Mouse (Mus musculus) layer of hippocampus, adult 9-10 months (tissue): ENCODE results near the gene Pds5b.
"Not testable (repeated sequence)": the region's sequence is repeated elsewhere in the genome, so short reads cannot be mapped to it uniquely, and the experiment has no call there.

Source experiments
- DNase-seq: peaks from one replicate; pipeline ENCODE4 v3.0.0; 2022; ENCODE audit warnings: low spot score

The Pds5b gene

GRCm38 (mm10) chr5:150702714-150703113 is 29.2 kb downstream of the Pds5b start:
- DNase-seq: peak; percentile 74

GRCm38 (mm10) chr5:150706651-150707050 is 33.1 kb downstream of the Pds5b start:
- DNase-seq: not testable (repeated sequence)

- not testable (repeated sequence) for DNase-seq
Observed at GRCm38 (mm10) chr5:150707181-150707580, 33.6 kb downstream of the Pds5b start.

- DNase-seq: no peak
Observed at GRCm38 (mm10) chr5:150711503-150711902, 38.0 kb downstream of the Pds5b start.

- DNase-seq: no peak
Observed at GRCm38 (mm10) chr5:150713431-150713830, 39.9 kb downstream of the Pds5b start.

GRCm38 (mm10) chr5:150717775-150718174 is 44.2 kb downstream of the Pds5b start:
- DNase-seq: peak; percentile 5

GRCm38 (mm10) chr5:150724641-150725040 is 51.1 kb downstream of the Pds5b start:
- no peak for DNase-seq

- DNase-seq: not testable (repeated sequence)
Observed at GRCm38 (mm10) chr5:150737028-150737427, 63.5 kb downstream of the Pds5b start.

- DNase-seq: no peak
Observed at GRCm38 (mm10) chr5:150739311-150739710, 65.8 kb downstream of the Pds5b start.

GRCm38 (mm10) chr5:150740597-150740996 is 67.1 kb downstream of the Pds5b start:
- no peak for DNase-seq

- no peak for DNase-seq
Observed at GRCm38 (mm10) chr5:150756623-150757022, 83.1 kb downstream of the Pds5b start.

- no peak for DNase-seq
Observed at GRCm38 (mm10) chr5:150772403-150772802, 98.9 kb downstream of the Pds5b start.

GRCm38 (mm10) chr5:150773083-150773482 is 99.5 kb downstream of the Pds5b start:
- no peak for DNase-seq

- no peak for DNase-seq
Observed at GRCm38 (mm10) chr5:150788261-150788660, 114.7 kb downstream of the Pds5b start.

- no peak for DNase-seq
Observed at GRCm38 (mm10) chr5:150789039-150789438, 115.5 kb downstream of the Pds5b start.

GRCm38 (mm10) chr5:150794181-150794580 is 120.6 kb downstream of the Pds5b start:
- no peak for DNase-seq

- no peak for DNase-seq
Observed at GRCm38 (mm10) chr5:150800056-150800455, 126.5 kb downstream of the Pds5b start.

- no peak for DNase-seq
Observed at GRCm38 (mm10) chr5:150814111-150814990, 140.8 kb downstream of the Pds5b start.

GRCm38 (mm10) chr5:150815400-150815799 is 141.9 kb downstream of the Pds5b start:
- no peak for DNase-seq

- no peak for DNase-seq
Observed at GRCm38 (mm10) chr5:150816775-150817174, 143.2 kb downstream of the Pds5b start.

- no peak for DNase-seq
Observed at GRCm38 (mm10) chr5:150818041-150818440, 144.5 kb downstream of the Pds5b start.

GRCm38 (mm10) chr5:150818886-150819285 is 145.3 kb downstream of the Pds5b start:
- no peak for DNase-seq

GRCm38 (mm10) chr5:150819520-150819919 is 146.0 kb downstream of the Pds5b start:
- no peak for DNase-seq

- DNase-seq: no peak
Observed at GRCm38 (mm10) chr5:150821152-150821551, 147.6 kb downstream of the Pds5b start.
